In genomic region chrX:151116795-151117194, GRCm38 (mm10) we compare ENCODE assay signal across 10 mouse cellular contexts. TPM values are rescaled to one million over a fixed set of nuclear protein-coding genes. Genes with fewer than 3 reads are reported as not detected.
DNase-seq lines count a peak whose midpoint lies in the region; ATAC-seq and TF ChIP-seq lines count a peak whose summit lies in the region.
"Had no signal": no experiment of that assay in that cellular context is flagged by ENCODE, and none has a peak within 500 bp of the region (broad histone marks: within the 10 kb centered on the region; RNA-seq: fewer than 3 reads in every experiment).

No protein-coding gene starts in this region.

- TF ChIP-seq CTCF in lung, postnatal 0 days (IDR thresholded peaks at IDR 0.05), result peak; percentile 73

- peak; percentile 14 for DNase-seq in ovary, postnatal 36 days (ENCODE audit: low spot score)
- DNase-seq in ovary, postnatal 14 days (ENCODE audit: low spot score), result no peak
- DNase-seq in adipocyte (ENCODE audit: low spot score), result peak; percentile 40
- DNase-seq in lung, postnatal 0 days (ENCODE audit: low spot score), result peak; percentile 66
- DNase-seq in right cerebral cortex, postnatal 10 days (ENCODE audit: low spot score in 2 of 2), result peak; percentile 39
- no peak for DNase-seq in urinary bladder, postnatal 10 days (ENCODE audit: low spot score)
- DNase-seq: liver, embryonic 13.5 days had no signal

- 16% methylated on average over 7 of the region's 7 CpGs for WGBS in forebrain, embryonic 12.5 days
- 6% methylated on average over 7 of the region's 7 CpGs for WGBS in lung, postnatal 0 days

- no peak overlapping the region for H3K4me3 ChIP-seq in forebrain, embryonic 12.5 days (replicated peaks)
- H3K4me3 ChIP-seq in lung, postnatal 0 days (ENCODE audit: low read depth, low read length), result no peak overlapping the region
- H3K4me3 ChIP-seq: erythroblast, embryonic 14.5 days; liver, embryonic 13.5 days had no signal

- no peaks in the 10 kb centered on the region for H3K4me1 ChIP-seq in forebrain, embryonic 12.5 days
- H3K4me1 ChIP-seq in lung, postnatal 0 days (ENCODE audit: insufficient read depth, low read depth, low read length), result no peaks in the 10 kb centered on the region
- H3K4me1 ChIP-seq: liver, embryonic 13.5 days had no signal

- no peak overlapping the region for H3K9ac ChIP-seq in forebrain, embryonic 12.5 days
- no peak overlapping the region for H3K9ac ChIP-seq in lung, postnatal 0 days (replicated peaks; ENCODE audit: low read depth)
- H3K9ac ChIP-seq: liver, embryonic 13.5 days had no signal

- H3K27ac ChIP-seq in forebrain, embryonic 12.5 days, result no peak overlapping the region
- no peak overlapping the region for H3K27ac ChIP-seq in lung, postnatal 0 days (ENCODE audit: low read length)
- H3K27ac ChIP-seq: liver, embryonic 13.5 days had no signal

- ATAC-seq in forebrain, embryonic 12.5 days (ENCODE audit: low FRiP score), result 0 out of 2 replicates have a peak, but pooled peaks have one; percentile 30
- peak; percentile 58 for ATAC-seq in inflammation-experienced regulatory T-cells, adult 6 months
- ATAC-seq in lung, postnatal 0 days, result peak; percentile 59; the same call in 1 of the 2 replicates

- H3K4me2 ChIP-seq in forebrain, embryonic 12.5 days, result no peak overlapping the region
- no peak overlapping the region for H3K4me2 ChIP-seq in lung, postnatal 0 days (replicated peaks; ENCODE audit: low read depth, low read length)
- H3K4me2 ChIP-seq: liver, embryonic 13.5 days had no signal

- no peak for TF ChIP-seq EP300 in lung, postnatal 0 days (IDR thresholded peaks at IDR 0.05)

- H3K27me3 ChIP-seq in forebrain, embryonic 12.5 days, result 0 out of 2 replicates have a peak, but pooled peaks cover 4% of the 10 kb centered on the region
- no peaks in the 10 kb centered on the region for H3K27me3 ChIP-seq in lung, postnatal 0 days (replicated peaks; ENCODE audit: insufficient read depth, low read length)
- H3K27me3 ChIP-seq: liver, embryonic 13.5 days had no signal

- no peaks in the 10 kb centered on the region for H3K36me3 ChIP-seq in forebrain, embryonic 12.5 days (replicated peaks)
- H3K36me3 ChIP-seq in lung, postnatal 0 days (ENCODE audit: insufficient read depth, low read length), result no peaks in the 10 kb centered on the region
- H3K36me3 ChIP-seq: liver, embryonic 13.5 days had no signal

- H3K9me3 ChIP-seq in forebrain, embryonic 12.5 days, result no peaks in the 10 kb centered on the region
- H3K9me3 ChIP-seq in lung, postnatal 0 days (ENCODE audit: low read length), result no peaks in the 10 kb centered on the region
- H3K9me3 ChIP-seq: liver, embryonic 13.5 days had no signal

RNA-seq across cellular contexts. Expression of gene Tsr2, which starts 20.5 kb away (rescaled TPM):
- 39.5 and 44.0 TPM in 2 replicates for polyA plus RNA-seq in forebrain, embryonic 12.5 days (2016; fragmentation: Nextera tagmentation; extraction: Ambion mirVana)
- polyA plus RNA-seq in inflammation-experienced regulatory T-cells, adult 6 months (2017; shearing (Covaris generic)), result 10 to 100 TPM; 14.9 to 22.5 (median 17.1) TPM
- polyA plus RNA-seq in lung, postnatal 0 days (2015; fragmentation: Nextera tagmentation; extraction: Ambion mirVana), result 12.4 and 14.6 TPM in 2 replicates

Comparison
In these comparisons a context has a peak if more than half of its experiments do, and no peak if none do; other contexts are left out.
1. DNase-seq: peak in ovary, postnatal 36 days (single experiment), adipocyte (single experiment), lung, postnatal 0 days (single experiment) and right cerebral cortex, postnatal 10 days (2 of 2); none in ovary, postnatal 14 days (single experiment) and urinary bladder, postnatal 10 days (single experiment).
2. Peak in every context shown above with its lines, with median percentiles within 50 percentile points of each other: ATAC-seq.